Mouse (Mus musculus) spleen, postnatal 4 days (tissue): ENCODE measurements at regions not wholly inside any gene's neighbourhood (a gene's known extent, or its start where the extent isn't known, plus 50 kb on each side); places are given as distances from the start of the nearest gene placed in this dataset.
A peak's percentile ranks its signal among the peaks of the same experiment; 100 is the strongest.

Experiments
- DNase-seq, 2 experiments: peaks; one replicate each; pipeline ENCODE4 v3.0.0; 2022; ENCODE audit warnings: low spot score in 2 of 2

GRCm38 (mm10) chr7:68579216-68579615 is 169.8 kb downstream of the Arrdc4 start:
- DNase-seq = no peak

- DNase-seq = no peak
Measured at GRCm38 (mm10) chr7:68571315-68571714, 177.7 kb downstream of the Arrdc4 start.

- DNase-seq = no peak
Measured at GRCm38 (mm10) chr7:68568127-68568510, 180.9 kb downstream of the Arrdc4 start.

- no peak for DNase-seq
Measured at GRCm38 (mm10) chr7:68567452-68568126, 181.5 kb downstream of the Arrdc4 start.

GRCm38 (mm10) chr7:68559440-68560343 is 189.3 kb downstream of the Arrdc4 start:
- DNase-seq = no peak

GRCm38 (mm10) chr7:68550330-68550729 is 198.7 kb downstream of the Arrdc4 start:
- no peak for DNase-seq

- DNase-seq = no peak
Measured at GRCm38 (mm10) chr7:68548176-68548575, 200.9 kb downstream of the Arrdc4 start.

- no peak for DNase-seq
Measured at GRCm38 (mm10) chr7:68544136-68544535, 204.9 kb downstream of the Arrdc4 start.

- no peak for DNase-seq
Measured at GRCm38 (mm10) chr7:68509096-68509495, 235.5 kb downstream of the Fam169b start.

GRCm38 (mm10) chr7:68491143-68491810 is 217.6 kb downstream of the Fam169b start:
- DNase-seq = peak in 1 of 2 experiments; percentile 43

- no peak for DNase-seq
Measured at GRCm38 (mm10) chr7:68486676-68487075, 213.0 kb downstream of the Fam169b start.

- DNase-seq = no peak
Measured at GRCm38 (mm10) chr7:68482553-68482952, 208.9 kb downstream of the Fam169b start.

- peak; percentile 18 to 62 for DNase-seq
Measured at GRCm38 (mm10) chr7:68480770-68481169, 207.1 kb downstream of the Fam169b start.

GRCm38 (mm10) chr7:68480336-68480735 is 206.7 kb downstream of the Fam169b start:
- peak in 1 of 2 experiments; percentile 43 for DNase-seq

GRCm38 (mm10) chr7:68478044-68478443 is 204.4 kb downstream of the Fam169b start:
- DNase-seq = no peak

- DNase-seq = no peak
Measured at GRCm38 (mm10) chr7:68472800-68473199, 199.2 kb downstream of the Fam169b start.

- peak in 1 of 2 experiments; percentile 47 for DNase-seq
Measured at GRCm38 (mm10) chr7:68470983-68471382, 197.3 kb downstream of the Fam169b start.

GRCm38 (mm10) chr7:68468574-68468973 is 194.9 kb downstream of the Fam169b start:
- DNase-seq = no peak

GRCm38 (mm10) chr7:68457842-68458241 is 184.2 kb downstream of the Fam169b start:
- no peak for DNase-seq

- DNase-seq = no peak
Measured at GRCm38 (mm10) chr7:68455451-68455850, 181.8 kb downstream of the Fam169b start.

- no peak for DNase-seq
Measured at GRCm38 (mm10) chr7:68453028-68453692, 179.5 kb downstream of the Fam169b start.
